Comparison of ENCODE assay signal across 9 mouse cellular contexts in the genomic region with DNA sequence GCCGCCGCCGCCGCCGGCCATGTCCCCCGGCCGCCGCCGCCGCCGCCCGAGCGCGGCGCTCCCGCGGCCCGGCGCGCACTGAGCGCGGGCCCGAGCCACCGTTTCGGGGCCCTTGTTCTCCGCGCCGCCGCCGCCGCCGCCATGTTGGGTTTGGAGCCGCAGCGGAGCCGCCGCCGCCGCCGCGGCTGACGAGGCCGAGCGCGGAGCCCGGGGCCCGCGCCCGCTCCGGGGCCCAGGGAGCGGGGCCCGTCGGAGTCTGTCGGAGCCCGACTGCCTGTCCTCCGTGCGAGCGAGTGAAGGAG. TPM values are rescaled to one million over a fixed set of nuclear protein-coding genes. Genes with fewer than 3 reads are reported as not detected.
A peak's percentile ranks its signal among the peaks of the same experiment; 100 is the strongest.
DNase-seq lines count a peak whose midpoint lies in the region; ATAC-seq and TF ChIP-seq lines count a peak whose summit lies in the region.
"Had no signal": no experiment of that assay in that cellular context is flagged by ENCODE, and none has a peak within 500 bp of the region (broad histone marks: within the 10 kb centered on the region; RNA-seq: fewer than 3 reads in every experiment).

No protein-coding gene starts in this region.

- H3K9ac ChIP-seq in heart, embryonic 14.5 days (ENCODE audit: low read length), result peak overlapping the region; percentile 97
- peak overlapping the region; percentile 90 for H3K9ac ChIP-seq in ES-E14 (ENCODE audit: insufficient read depth, low read depth, low read length, poor library complexity, severe bottlenecking)
- H3K9ac ChIP-seq in forebrain, embryonic 16.5 days (replicated peaks; ENCODE audit: low read depth, low read length), result peak overlapping the region; percentile 88

- no peak for DNase-seq in heart, postnatal 10 days
- no peak for DNase-seq in ES-E14 (ENCODE audit: low read depth, low spot score)
- DNase-seq in thymus, postnatal 10 days (ENCODE audit: low spot score in 2 of 2), result no peak
- no peak for DNase-seq in frontal cortex, postnatal 10 days (ENCODE audit: low spot score in 2 of 2)
- DNase-seq in urinary bladder, postnatal 4 days (ENCODE audit: low spot score in 2 of 2), result no peak

- no peaks in the 10 kb centered on the region for H3K9me3 ChIP-seq in heart, embryonic 14.5 days (ENCODE audit: control insufficient read depth, low read length)
- no peaks in the 10 kb centered on the region for H3K9me3 ChIP-seq in ES-E14 (ENCODE audit: control insufficient read depth, insufficient read depth, low read depth, low read length)
- H3K9me3 ChIP-seq in forebrain, embryonic 16.5 days (ENCODE audit: control insufficient read depth, low read length), result no peaks in the 10 kb centered on the region

- peak overlapping the region; percentile 99 for H3K4me3 ChIP-seq in heart, embryonic 14.5 days (ENCODE audit: control insufficient read depth in 1 of 2, insufficient read depth in 1 of 2, low read depth in 1 of 2, low read length in 2 of 2)
- H3K4me3 ChIP-seq in ES-E14 (ENCODE audit: insufficient read depth in 1 of 2, low read depth in 1 of 2, low read length in 2 of 2, poor library complexity in 1 of 2, severe bottlenecking in 1 of 2), result peak overlapping the region; percentile 90 to 93; a peak in 3 of 4 replicates
- peak overlapping the region; percentile 88 for H3K4me3 ChIP-seq in forebrain, embryonic 16.5 days (replicated peaks; ENCODE audit: low read length)

- peak overlapping the region; percentile 89 for H3K4me2 ChIP-seq in heart, embryonic 14.5 days (ENCODE audit: low read length)
- no peak overlapping the region for H3K4me2 ChIP-seq in forebrain, embryonic 16.5 days (ENCODE audit: low read length)

- H3K4me1 ChIP-seq in heart, embryonic 14.5 days (ENCODE audit: control insufficient read depth in 2 of 2, insufficient read depth in 2 of 2, low read length in 2 of 2), result peaks cover 13 to 41% of the 10 kb centered on the region in 2 experiments
- H3K4me1 ChIP-seq in ES-E14 (ENCODE audit: control insufficient read depth in 2 of 2, insufficient read depth in 2 of 2, low read length in 2 of 2, poor library complexity in 1 of 2), result peaks cover 3 to 23% of the 10 kb centered on the region in 2 experiments; a peak in 3 of 4 replicates
- peaks cover 27% of the 10 kb centered on the region for H3K4me1 ChIP-seq in forebrain, embryonic 16.5 days (replicated peaks; ENCODE audit: control insufficient read depth, insufficient read depth, low read length)

- in situ Hi-C loops in ES-E14 (cut with MboI; ENCODE audit: low sequenced_read_pairs in 2 of 2, unreplicated experiment in 2 of 2), result no loop called here

- intact Hi-C loops in heart, postnatal 10 days (cut with DNase I), result loop anchor here (2.0 kb wide), 1 partner anchor 66 kb away; no protein-coding TSS in a partner anchor

- H3K27ac ChIP-seq in heart, embryonic 14.5 days (replicated peaks in 1 of 2; ENCODE audit: control insufficient read depth in 1 of 2, insufficient read depth in 1 of 2, low read depth in 2 of 2, low read length in 2 of 2), result peak overlapping the region; percentile 73 to 92
- H3K27ac ChIP-seq in ES-E14 (ENCODE audit: insufficient read depth, low read depth, low read length, poor library complexity, severe bottlenecking), result peak overlapping the region; percentile 14; the same call in 1 of the 2 replicates
- peak overlapping the region; percentile 92 for H3K27ac ChIP-seq in forebrain, embryonic 16.5 days (ENCODE audit: low read length)

- H3K36me3 ChIP-seq in heart, embryonic 14.5 days (ENCODE audit: control insufficient read depth, insufficient read depth, low read length), result no peaks in the 10 kb centered on the region
- no peaks in the 10 kb centered on the region for H3K36me3 ChIP-seq in ES-E14 (ENCODE audit: control insufficient read depth, insufficient read depth, low read length, poor library complexity, severe bottlenecking)
- H3K36me3 ChIP-seq in forebrain, embryonic 16.5 days (ENCODE audit: control insufficient read depth, insufficient read depth), result no peaks in the 10 kb centered on the region

- H3K27me3 ChIP-seq in heart, embryonic 14.5 days (ENCODE audit: control insufficient read depth, insufficient read depth, low read length), result no peaks in the 10 kb centered on the region
- H3K27me3 ChIP-seq in forebrain, embryonic 16.5 days (replicated peaks; ENCODE audit: control insufficient read depth, insufficient read depth, low read length), result no peaks in the 10 kb centered on the region

- ATAC-seq in heart, embryonic 14.5 days (ENCODE audit: insufficient number of reproducible peaks, insufficient read depth, low FRiP score, low read depth), result peak; percentile 35
- no peak; the same call in 1 of the 2 replicates for ATAC-seq in forebrain, embryonic 16.5 days
- 0 out of 2 replicates have a peak, but pooled peaks have one; percentile 1 for ATAC-seq in megakaryocyte, adult 5-6 weeks (ENCODE audit: poor library complexity, severe bottlenecking)

- WGBS in heart, embryonic 14.5 days, result 1% methylated on average over 54 of the region's 57 CpGs
- 0% methylated on average over 11 of the region's 57 CpGs for WGBS in forebrain, embryonic 16.5 days

TF ChIP-seq in ES-E14, 5 proteins besides CTCF, POLR2A, EP300 and RAD21:
- TF ChIP-seq CHD2 (IDR thresholded peaks at IDR 0.05; ENCODE audit: low read depth, low read length) (no peak), ZNF384 (IDR thresholded peaks at IDR 0.05; ENCODE audit: low read depth, low read length) (no peak), HCFC1 (IDR thresholded peaks at IDR 0.05; ENCODE audit: borderline replicate concordance, insufficient read depth, low read length) (no peak), ZC3H11A (IDR thresholded peaks at IDR 0.05; ENCODE audit: borderline replicate concordance, low read depth, low read length) (no peak)

RNA-seq across cellular contexts. Expression of gene Sppl3, which starts 0.2 kb away (rescaled TPM):
- polyA plus RNA-seq in heart, embryonic 14.5 days (2014; fragmentation: Nextera tagmentation; extraction: Ambion mirVana), result 35.1 and 39.9 TPM in 2 replicates
- 10 to 100 TPM; 51.9 to 56.5 TPM for total RNA-seq in heart, postnatal 10 days (2021)
- total RNA-seq in ES-E14 (2012; rRNA removed), result 56.1 and 72.5 TPM in 2 replicates
- polyA plus RNA-seq in forebrain, embryonic 16.5 days (2015; fragmentation: Nextera tagmentation; extraction: Ambion mirVana), result 16.5 and 16.6 TPM in 2 replicates
- 33.1 and 33.6 TPM in 2 replicates for total RNA-seq in megakaryocyte, adult 5-6 weeks (2015)
- total RNA-seq in megakaryocyte, adult 5-6 weeks (2017), result 22.8 and 24.6 TPM in 2 replicates

RNA-seq across cellular contexts. Expression of gene Hnf1a, which starts 40.3 kb away (rescaled TPM):
- polyA plus RNA-seq in heart, embryonic 14.5 days (2014; fragmentation: Nextera tagmentation; extraction: Ambion mirVana), result not detected in 2 replicates
- total RNA-seq in heart, postnatal 10 days (2021), result not detected
- 2.0 and 4.5 TPM in 2 replicates for total RNA-seq in ES-E14 (2012; rRNA removed)
- 0.06 TPM in 1 of 2 replicates, not detected in the other for polyA plus RNA-seq in forebrain, embryonic 16.5 days (2015; fragmentation: Nextera tagmentation; extraction: Ambion mirVana)
- total RNA-seq in megakaryocyte, adult 5-6 weeks (2015), result not detected in 2 replicates
- total RNA-seq in megakaryocyte, adult 5-6 weeks (2017), result not detected in 2 replicates
- total RNA-seq: layer of hippocampus, postnatal 10 days had no signal

Comparison
In these comparisons a context has a peak if more than half of its experiments do, and no peak if none do; other contexts are left out.
1. H3K27ac ChIP-seq: peak in every context shown above with its lines; median percentile 92 in forebrain, embryonic 16.5 days; 82 in heart, embryonic 14.5 days; 14 in ES-E14.